ENCODE assay signal across 12 mouse cellular contexts in the genomic region with DNA sequence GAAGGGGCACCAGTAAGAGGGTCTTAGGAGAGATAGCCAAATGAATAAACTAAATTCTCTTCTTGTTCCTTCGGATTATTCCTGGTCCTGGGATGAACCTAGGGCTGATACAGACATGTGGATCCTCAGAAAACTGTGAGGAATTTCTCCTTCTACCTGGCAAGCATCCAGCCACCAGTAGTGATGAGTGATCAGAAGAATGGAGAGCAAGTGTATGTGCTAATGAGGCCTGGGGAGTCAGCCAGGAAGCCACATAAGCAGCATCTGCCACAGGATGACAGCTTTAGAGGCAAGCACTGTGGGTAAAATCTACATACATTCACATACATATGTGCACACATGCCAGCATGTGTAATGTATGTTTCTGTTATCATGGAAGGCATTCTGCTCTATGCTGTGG.
DNase-seq lines count a peak whose midpoint lies in the region; TF ChIP-seq lines count a peak whose summit lies in the region.
"Had no signal": no experiment of that assay in that cellular context is flagged by ENCODE, and none has a peak within 500 bp of the region (broad histone marks: within the 10 kb centered on the region; RNA-seq: fewer than 3 reads in every experiment).

No protein-coding gene starts in this region.

- intact Hi-C loops in heart, postnatal 10 days (cut with DNase I): no loop called here

- TF ChIP-seq CTCF in brain, embryonic 14.5 days (IDR thresholded peaks at IDR 0.05; ENCODE audit: borderline replicate concordance, extremely low read depth, insufficient read depth, insufficient read length): no peak

- TF ChIP-seq POLR2A in brain, embryonic 14.5 days (IDR thresholded peaks at IDR 0.05; ENCODE audit: borderline replicate concordance, extremely low read depth, insufficient read depth, insufficient read length, poor library complexity, severe bottlenecking): no peak

- DNase-seq in heart, adult 11 months: peak; percentile 35
- no peak for DNase-seq in heart, postnatal 10 days
- DNase-seq in Muller cell, postnatal 12 days (ENCODE audit: inconsistent ontology term): peak; percentile 54
- peak; percentile 79 for DNase-seq in brain, embryonic 14.5 days (ENCODE audit: low read depth)
- no peak for DNase-seq in adrenal gland, postnatal 14 days
- DNase-seq: adrenal gland, adult 8-10 months; adrenal gland, postnatal 25 days; cerebellum, adult 11-12 months; cerebellum, adult 2 months; cerebellum, adult 9-10 months; cerebellum, postnatal 25 days; forebrain, postnatal 0 days had no signal

Comparison
In these comparisons a context has a peak if more than half of its experiments do, and no peak if none do; other contexts are left out.
1. DNase-seq: peak in heart, adult 11 months (single experiment), Muller cell, postnatal 12 days (single experiment) and brain, embryonic 14.5 days (single experiment); none in heart, postnatal 10 days (0 of 2) and adrenal gland, postnatal 14 days (single experiment).